Mouse (Mus musculus) bone marrow macrophage, adult 2 months (primary cell): ENCODE results near the gene Gmfb. TPM values are rescaled to one million over a fixed set of nuclear protein-coding genes. Genes with fewer than 3 reads are reported as not detected.
A peak's percentile ranks its signal among the peaks of the same experiment; 100 is the strongest.

Experiments
- H3K27ac ChIP-seq: 2 replicates; pipeline ENCODE4 v1.5.1; 2012; ENCODE audit warnings: low read depth, low read length; ENCODE audit not compliant: insufficient read depth
- H3K4me1 ChIP-seq: 2 replicates; pipeline ENCODE4 v1.6.1; 2012; ENCODE audit warnings: low read length; ENCODE audit not compliant: control insufficient read depth, insufficient read depth
- H3K4me3 ChIP-seq: 2 replicates; pipeline ENCODE4 v1.5.1; 2012; ENCODE audit warnings: mild to moderate bottlenecking, low read length, moderate library complexity; ENCODE audit not compliant: insufficient read depth
- CTCF ChIP-seq: IDR thresholded peaks from 2 replicates; pipeline ENCODE4 v1.5.1; 2012; ENCODE audit warnings: low read depth, mild to moderate bottlenecking, low read length, moderate library complexity
- POLR2A ChIP-seq: IDR thresholded peaks from 2 replicates; pipeline ENCODE4 v1.6.1; 2012; ENCODE audit warnings: mild to moderate bottlenecking, low read depth, low read length, borderline replicate concordance
- polyA plus RNA-seq: library from polyadenylated mRNA; stranded (reverse); fragments of >200 nt; gene quantifications from 2 replicates; pipeline ENCODE4 v1.2.4, GENCODE M21; 2012; ENCODE audit not compliant: missing spikeins, insufficient read depth, insufficient read length

Gmfb gene
- polyA plus RNA-seq = 62.7 and 73.4 TPM in 2 replicates

GRCm38 (mm10) chr14:46821873-46822716, at the start of gene Gmfb:
TSS of gene Gmfb (minus strand) at chr14:46822242.
- H3K4me1 ChIP-seq = peaks cover 10% of the 10 kb centered on the region
- H3K27ac ChIP-seq = peak within 1 kb of the TSS; percentile 92
- TF ChIP-seq CTCF (peak; percentile 2; the same call in 1 of the 2 replicates), POLR2A (no peak; the same call in 1 of the 2 replicates)
- peak within 1 kb of the TSS; percentile 80 for H3K4me3 ChIP-seq

DNA sequence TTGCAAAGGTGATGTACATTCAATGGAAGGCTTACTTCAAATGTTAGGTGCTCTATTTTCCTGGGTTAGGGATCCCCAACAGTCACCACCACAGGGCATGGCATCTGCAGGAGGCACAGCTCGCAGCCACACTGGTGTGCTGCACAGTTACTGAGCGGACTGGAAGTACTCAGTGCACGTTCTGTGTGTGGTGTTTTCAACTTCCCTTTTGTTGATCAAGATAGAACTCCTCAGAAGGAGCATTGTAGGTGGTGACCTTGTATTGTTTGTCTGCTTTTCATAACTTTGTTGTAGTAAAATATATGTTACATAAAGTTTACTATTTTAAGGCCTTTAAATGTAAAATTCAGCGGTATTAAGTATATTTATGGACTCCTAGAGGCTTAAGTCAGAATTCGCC, 40.9 kb upstream of the Gmfb start:
- Histone ChIP-seq H3K4me1 (peaks cover 7% of the 10 kb centered on the region), H3K4me3 (no peak overlapping the region), H3K27ac (no peak overlapping the region)
- TF ChIP-seq POLR2A = no peak
- TF ChIP-seq CTCF = no peak

- TF ChIP-seq CTCF (no peak), POLR2A (no peak)
These were observed 31.6 kb upstream of the Gmfb start for GRCm38 (mm10) chr14:46853677-46854076.

DNA sequence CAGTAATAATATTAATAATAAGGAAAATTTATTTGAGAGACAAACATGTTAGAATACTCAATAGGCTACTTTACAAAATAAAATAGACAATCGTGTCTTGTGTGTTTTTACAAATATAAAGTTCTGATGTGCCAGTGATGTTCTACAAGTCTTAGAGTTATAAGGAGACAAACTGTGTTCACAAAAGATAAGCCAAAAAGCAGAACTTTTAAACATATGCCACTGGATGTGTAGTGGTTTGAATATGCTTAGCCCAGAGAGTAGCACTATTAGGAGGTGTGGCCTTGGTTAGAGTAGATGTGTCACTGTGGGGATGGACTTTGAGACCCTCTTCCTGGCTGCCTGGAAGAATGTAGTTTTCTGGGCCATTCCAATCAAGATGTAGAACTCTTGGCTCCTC, 27.7 kb upstream of the Gmfb start:
- H3K4me3 ChIP-seq = no peak overlapping the region
- TF ChIP-seq CTCF = no peak
- TF ChIP-seq POLR2A = no peak
- no peak overlapping the region for H3K27ac ChIP-seq
- H3K4me1 ChIP-seq = peaks cover under 1% of the 10 kb centered on the region

More at GRCm38 (mm10) chr14:46853677-46854076, 31.6 kb upstream of the Gmfb start:
- no peak overlapping the region for H3K4me3 ChIP-seq
- no peaks in the 10 kb centered on the region for H3K4me1 ChIP-seq
- H3K27ac ChIP-seq = no peak overlapping the region

GRCm38 (mm10) chr14:46848736-46849135, 26.7 kb upstream of the Gmfb start:
- Histone ChIP-seq H3K4me3 (no peak overlapping the region), H3K4me1 (peaks cover 10% of the 10 kb centered on the region), H3K27ac (no peak overlapping the region)
- TF ChIP-seq POLR2A (no peak), CTCF (no peak)

DNA sequence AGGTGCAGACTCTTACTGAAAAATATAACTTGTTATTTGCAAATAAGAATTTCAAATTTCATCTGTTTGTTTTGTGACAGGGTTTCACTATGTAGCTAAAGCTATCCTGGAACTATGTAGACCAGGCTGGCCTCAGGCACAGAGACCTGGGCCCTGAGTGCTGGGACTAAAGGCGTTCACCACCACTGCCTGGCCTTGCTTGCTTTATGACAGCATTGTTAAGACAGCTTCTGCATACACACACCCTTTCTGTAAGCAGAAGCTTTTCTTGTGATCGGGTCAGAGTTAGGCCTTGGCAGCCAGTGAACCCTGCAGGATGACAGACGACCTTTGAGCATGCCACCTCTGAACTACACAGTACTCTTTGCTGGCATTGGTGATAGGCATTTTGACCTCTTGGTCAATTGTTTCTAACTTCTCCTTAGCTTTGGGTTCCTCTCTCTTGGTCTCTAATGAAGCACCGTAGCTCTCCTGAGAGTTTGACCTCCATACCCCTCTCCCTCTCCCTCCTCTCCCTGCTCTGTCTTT, 26.1 kb upstream of the Gmfb start:
- Histone ChIP-seq H3K4me3 (no peak overlapping the region), H3K4me1 (peaks cover 15% of the 10 kb centered on the region), H3K27ac (no peak overlapping the region)
- TF ChIP-seq POLR2A = no peak
- TF ChIP-seq CTCF = no peak

DNA sequence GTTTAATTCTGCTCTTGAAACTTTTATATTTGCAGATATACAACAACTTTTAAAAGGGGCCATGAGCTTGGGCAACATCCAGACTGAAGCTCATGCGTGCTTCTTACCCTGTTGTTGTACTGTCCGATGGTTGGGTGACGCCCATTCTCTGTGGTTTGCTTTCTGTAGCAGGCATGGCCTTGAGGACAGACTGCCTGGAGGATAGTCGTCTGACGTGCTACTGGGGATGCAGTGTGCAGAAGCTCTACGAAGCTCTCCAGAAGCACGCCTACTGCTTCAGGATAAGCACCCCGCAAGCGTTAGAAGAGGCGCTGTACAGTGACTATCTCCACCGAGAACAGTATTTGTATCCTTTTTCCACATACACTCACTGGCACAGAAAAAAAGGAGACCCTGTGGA, 23.7 kb upstream of the Gmfb start:
- Histone ChIP-seq H3K4me1 (peaks cover 18% of the 10 kb centered on the region), H3K4me3 (no peak overlapping the region), H3K27ac (no peak overlapping the region)
- TF ChIP-seq CTCF = no peak
- no peak for TF ChIP-seq POLR2A

GRCm38 (mm10) chr14:46839326-46839725, 17.3 kb upstream of the Gmfb start:
- TF ChIP-seq CTCF = no peak
- TF ChIP-seq POLR2A = no peak
- peaks cover 13% of the 10 kb centered on the region for H3K4me1 ChIP-seq
- no peak overlapping the region for H3K27ac ChIP-seq
- no peak overlapping the region for H3K4me3 ChIP-seq

DNA sequence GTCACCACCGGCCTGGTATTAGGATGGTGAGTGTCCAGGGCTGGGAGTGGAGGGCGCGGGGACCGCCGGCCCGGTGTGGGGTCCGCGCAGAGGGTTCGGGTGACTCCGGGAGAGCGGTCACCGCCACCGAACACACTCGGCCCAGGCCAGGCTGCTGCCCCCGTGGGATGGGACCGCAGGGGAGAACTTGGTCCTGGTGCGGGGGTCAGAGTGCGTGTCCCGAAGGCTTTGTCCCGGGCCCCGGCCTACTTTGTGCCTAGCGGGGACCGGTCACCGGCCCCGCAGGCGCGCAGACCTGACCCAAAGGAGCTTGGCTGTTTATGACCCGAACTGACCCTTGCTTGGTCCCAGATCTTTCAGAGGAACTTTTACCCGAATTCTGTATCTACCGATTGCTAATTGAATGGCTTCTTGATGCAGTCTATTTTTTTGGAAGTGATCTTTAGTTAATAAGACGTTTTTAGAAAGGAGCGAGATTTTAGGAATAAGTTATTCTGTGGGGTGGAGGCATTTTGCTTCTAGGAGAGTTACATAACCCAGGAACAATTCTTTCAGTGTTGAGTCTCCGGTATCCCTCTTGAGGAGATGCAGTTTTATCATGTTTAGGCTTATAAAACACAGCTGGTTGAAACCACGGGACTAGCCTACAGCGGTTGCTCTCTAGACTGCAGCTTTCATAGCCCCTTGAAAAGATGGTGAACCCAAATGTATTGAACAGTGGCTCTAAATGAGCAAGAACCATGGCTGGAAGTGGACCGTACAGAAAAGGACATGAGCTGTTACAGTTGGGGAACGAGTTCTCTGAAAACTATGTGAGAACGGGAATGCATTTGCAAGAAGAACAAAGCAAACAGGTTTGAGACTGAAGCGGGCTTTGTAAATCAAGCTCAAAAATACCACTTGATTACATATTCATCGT, 10.6 kb upstream of the Gmfb start:
- peaks cover 12% of the 10 kb centered on the region for H3K4me1 ChIP-seq
- H3K27ac ChIP-seq = peak overlapping the region; percentile 42
- H3K4me3 ChIP-seq = peak overlapping the region; percentile 90
- TF ChIP-seq CTCF = no peak
- no peak for TF ChIP-seq POLR2A
